Mouse (Mus musculus): ENCODE measurements at regions not wholly inside any gene's neighbourhood (a gene's known extent, or its start where the extent isn't known, plus 50 kb on each side); places are given as distances from the start of the nearest gene placed in this dataset.
A peak's percentile ranks its signal among the peaks of the same experiment; 100 is the strongest.

DNA sequence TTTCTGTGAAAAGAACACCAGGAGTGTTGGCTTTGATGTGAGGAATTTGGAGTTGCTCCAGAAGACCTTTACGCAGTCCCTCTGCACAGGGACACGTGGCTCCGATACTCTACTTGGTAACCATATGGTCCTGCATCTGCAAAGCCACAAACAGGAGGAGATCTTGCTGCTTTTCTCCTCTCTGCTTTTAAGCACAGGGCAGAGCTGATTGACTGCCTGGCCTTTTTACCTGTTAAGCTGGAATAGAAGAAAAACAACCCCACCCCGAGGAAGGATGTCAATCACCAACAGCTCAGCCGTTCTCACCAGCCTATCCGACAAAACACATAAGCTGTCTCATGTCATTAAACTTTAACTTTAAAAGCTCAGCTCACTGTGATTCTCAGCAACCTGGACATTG, 106.8 kb upstream of the Kit start:
- DNase-seq (ENCODE audit: low spot score) = peak; percentile 71

GRCm38 (mm10) chr5:75471010-75471409, 103.7 kb upstream of the Kit start:
- no peak for DNase-seq (ENCODE audit: low spot score)

DNA sequence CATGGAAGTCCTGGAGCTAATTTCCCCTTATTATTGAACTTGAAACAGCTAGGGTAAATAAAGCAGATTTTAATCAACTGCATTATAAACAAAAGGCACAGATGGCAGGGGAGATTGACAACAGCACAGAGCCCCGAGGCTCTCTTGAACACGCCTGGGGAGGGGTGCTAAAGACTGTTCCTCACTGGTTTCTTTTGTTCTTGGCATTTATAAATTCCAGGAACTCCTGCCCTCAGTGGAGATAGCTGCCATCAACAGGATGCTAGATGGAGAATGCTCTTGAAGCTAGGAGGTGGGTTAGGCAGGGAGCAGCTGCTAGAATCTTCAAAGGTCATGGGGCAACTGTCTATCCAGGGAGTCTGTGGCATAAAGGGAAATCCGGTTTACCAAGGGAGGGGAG, 102.2 kb upstream of the Kit start:
- DNase-seq (ENCODE audit: low spot score) = no peak

DNA sequence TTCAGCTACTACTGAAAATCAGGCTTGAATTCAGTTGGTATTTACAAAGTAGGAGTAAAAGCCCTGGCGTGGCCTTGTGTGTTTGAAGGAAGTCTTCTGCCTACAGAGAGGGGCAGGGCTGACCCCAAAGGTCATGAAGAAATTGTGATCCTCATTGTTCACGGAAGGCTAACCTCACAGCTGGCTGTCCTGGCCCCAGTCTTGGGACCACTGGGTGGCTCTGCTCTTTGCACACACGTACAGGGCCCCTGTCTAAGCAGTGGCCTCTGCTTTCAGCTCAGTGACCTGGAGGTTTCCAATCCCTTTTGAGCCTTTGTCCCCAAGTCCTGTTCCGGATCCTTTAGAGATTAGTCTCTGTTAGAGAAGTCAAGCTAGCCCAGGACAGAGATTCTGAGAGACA, 99.3 kb upstream of the Kit start:
- DNase-seq (ENCODE audit: low spot score) = no peak

GRCm38 (mm10) chr5:75478499-75478898, 96.2 kb upstream of the Kit start:
- DNase-seq (ENCODE audit: low spot score) = no peak

GRCm38 (mm10) chr5:75479149-75479548, 95.6 kb upstream of the Kit start:
- no peak for DNase-seq (ENCODE audit: low spot score)

DNA sequence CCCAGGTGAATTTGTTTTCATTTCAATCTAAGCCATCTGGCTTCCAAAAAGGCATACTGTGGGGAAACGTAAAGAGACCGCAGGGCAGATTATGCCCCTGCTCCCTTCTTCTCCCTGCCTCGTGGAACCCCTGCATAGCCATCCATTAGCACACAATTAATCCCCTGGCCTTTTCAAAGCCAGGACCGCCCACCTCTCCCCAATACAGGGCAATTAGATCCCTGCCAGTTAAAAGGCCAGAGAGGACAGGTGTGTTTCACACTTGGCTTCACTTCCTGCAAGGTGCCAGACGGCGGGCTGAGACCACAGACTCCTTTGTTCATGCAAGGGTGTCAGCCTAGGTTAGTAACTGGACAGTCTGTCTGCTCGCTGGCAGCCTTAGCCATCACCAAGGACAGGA, 93.1 kb upstream of the Kit start:
- no peak for DNase-seq (ENCODE audit: low spot score)

DNA sequence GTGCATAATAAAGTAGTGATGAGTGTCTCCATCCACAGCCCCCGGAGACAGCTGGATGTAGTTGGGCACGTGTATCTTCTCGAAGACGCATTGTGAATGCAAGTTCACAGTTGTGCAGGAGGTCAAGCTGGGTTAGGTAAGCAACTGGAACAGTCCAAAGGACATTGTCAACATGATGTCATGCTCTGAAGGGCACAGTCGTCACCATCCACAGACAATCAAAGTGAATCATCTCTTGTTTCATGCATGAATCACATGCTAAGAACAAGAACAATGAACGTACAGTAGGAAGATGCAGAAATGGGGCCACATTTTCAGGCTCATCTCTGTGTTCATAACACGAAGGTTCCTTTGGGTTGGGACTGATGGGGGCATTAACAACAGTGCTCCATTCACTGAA, 90.4 kb upstream of the Kit start:
- DNase-seq (ENCODE audit: low spot score) = no peak

GRCm38 (mm10) chr5:75490806-75491205, 83.9 kb upstream of the Kit start:
- DNase-seq (ENCODE audit: low spot score) = no peak

DNA sequence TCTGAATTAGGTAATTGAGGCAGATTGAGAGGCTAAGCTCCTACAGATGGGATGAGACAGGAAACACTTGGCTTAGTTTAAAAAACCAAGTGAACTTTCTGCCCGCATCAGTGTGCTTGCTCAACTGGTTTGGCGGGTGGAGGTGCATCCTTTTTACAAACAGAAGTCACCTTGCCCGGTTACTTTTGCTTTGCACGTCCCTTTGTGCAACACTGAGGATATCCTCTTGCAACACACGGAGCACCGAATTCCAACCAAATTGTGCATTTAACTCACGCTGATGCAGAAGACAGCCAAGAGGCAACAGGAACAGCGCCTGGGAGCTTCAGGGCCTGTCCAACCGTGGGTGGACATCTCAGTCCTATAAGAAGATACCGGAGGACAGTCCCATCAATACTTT, 80.6 kb upstream of the Kit start:
- no peak for DNase-seq (ENCODE audit: low spot score)

GRCm38 (mm10) chr5:75499053-75499452, 75.7 kb upstream of the Kit start:
- DNase-seq (ENCODE audit: low spot score) = no peak

DNA sequence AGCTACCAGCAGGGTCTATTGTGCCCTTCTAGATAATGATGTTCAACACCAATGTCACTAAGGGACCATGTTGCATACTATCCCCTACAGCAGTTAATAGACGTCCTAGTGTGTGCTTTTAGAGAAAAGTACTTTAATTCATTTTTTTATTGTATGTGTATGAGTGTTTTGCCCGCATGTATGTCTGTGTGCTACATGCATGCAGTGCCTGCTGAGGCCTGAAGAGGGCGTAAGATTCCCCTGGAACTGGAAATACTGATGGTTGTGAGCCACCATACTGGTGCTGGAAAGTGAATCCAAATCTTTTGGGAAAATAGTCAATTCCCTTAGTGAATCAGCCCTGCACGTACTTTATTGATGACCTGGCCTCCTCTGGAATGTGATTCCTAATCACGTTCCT, 75.0 kb upstream of the Kit start:
- DNase-seq (ENCODE audit: low spot score) = no peak

DNA sequence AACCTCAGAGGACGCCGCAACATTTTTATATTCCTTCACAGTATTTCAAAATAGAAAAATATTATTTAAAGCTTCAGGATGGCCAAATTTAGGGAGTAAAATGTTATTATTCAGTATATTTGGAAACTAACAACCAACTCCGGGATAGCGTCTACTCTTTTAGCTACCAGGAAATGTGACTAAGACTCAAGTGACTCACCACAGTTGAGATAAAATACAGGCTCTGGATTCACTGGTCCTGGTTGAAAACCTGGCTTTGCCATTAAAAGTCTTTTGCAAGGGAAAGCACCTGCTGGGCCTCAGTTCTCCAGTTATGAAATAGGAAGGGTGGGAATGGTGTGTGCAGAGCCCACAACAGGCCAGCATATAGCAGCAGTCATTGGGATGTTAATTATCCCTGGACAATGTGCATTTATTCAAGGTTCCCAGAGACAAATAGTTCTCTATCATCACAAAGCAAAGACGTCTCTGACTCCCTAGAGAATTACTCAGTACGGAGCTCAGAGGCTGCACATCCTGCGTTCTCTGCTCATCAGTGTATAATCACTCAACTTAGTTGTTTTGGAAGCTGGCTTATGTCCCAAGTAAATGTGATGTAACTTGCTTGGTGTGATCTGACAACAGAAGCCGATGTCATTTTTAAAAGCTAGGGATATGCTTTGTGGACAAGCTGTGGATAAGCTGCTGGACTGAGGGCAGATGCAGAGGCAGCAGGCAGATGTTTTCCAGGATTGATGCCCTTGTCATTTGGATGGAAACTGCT, 73.9 kb upstream of the Kit start:
- DNase-seq (ENCODE audit: low spot score) = no peak

DNA sequence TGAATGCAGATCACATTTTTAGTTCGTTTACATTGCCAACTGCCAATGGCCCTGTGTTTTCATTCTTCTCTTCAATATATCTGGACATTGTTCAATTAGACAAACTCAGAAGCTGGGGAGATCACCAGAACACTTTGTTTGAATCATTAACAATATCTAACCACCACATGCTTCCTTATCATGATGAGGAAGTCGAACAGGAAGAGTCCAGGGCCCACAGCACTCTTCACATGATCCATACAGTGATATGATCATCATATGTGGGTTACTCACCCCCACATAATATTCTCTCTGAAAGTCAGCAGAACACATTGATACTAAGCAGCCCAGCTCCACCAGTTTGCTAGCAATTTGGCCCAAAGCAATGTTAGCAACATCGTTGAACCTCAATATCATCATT, 71.0 kb upstream of the Kit start:
- DNase-seq (ENCODE audit: low spot score) = no peak

GRCm38 (mm10) chr5:75512521-75513422, 61.9 kb upstream of the Kit start:
- no peak for DNase-seq (ENCODE audit: low spot score)

- no peak for DNase-seq (ENCODE audit: low spot score)
Observed at GRCm38 (mm10) chr5:75518213-75518612, 56.5 kb upstream of the Kit start.

DNA sequence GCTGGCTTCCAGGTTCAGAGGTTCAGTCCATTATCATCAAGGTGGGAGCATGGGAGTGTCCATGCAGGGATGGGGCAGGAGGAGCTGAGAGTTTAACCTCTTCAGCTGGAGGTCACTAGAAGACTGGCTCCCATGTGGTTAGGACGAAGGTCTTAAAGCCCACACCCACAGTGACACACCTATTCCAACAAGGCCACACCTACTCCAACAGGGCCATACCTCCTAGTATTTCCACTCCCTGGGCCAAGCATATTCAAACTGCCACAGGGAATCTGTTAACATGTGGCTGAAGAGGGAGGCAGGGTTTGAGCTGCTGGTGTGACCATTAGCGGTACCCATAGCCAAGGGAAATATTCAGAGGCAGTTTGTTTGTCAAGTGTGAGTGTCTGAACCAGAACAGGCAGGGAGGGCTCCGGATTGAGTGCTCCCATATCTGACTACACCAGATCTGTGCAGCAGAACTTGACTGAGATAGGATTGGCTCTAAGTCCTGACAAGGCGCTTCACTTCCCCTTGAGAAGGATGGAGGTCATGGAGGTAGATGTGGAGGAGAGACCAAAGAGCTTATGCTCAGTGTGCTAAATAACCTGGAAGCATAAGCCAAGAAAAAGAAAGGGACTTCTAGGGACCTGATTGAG, 51.6 kb upstream of the Kit start:
- no peak for DNase-seq (ENCODE audit: low spot score)
